Mouse (Mus musculus) colon, adult 2 months (tissue): ENCODE data around the gene Eln. TPM values are rescaled to one million over a fixed set of nuclear protein-coding genes. Genes with fewer than 3 reads are reported as not detected.

Experiments used
- polyA plus RNA-seq: library from polyadenylated mRNA; depleted of rRNA; stranded (reverse); fragments of >200 nt; gene quantifications from 2 replicates; pipeline ENCODE4 v1.2.3, GENCODE M21; 2012; rRNA removed

Gene Eln
- 71.0 and 93.8 TPM in 2 replicates for polyA plus RNA-seq

DNA sequence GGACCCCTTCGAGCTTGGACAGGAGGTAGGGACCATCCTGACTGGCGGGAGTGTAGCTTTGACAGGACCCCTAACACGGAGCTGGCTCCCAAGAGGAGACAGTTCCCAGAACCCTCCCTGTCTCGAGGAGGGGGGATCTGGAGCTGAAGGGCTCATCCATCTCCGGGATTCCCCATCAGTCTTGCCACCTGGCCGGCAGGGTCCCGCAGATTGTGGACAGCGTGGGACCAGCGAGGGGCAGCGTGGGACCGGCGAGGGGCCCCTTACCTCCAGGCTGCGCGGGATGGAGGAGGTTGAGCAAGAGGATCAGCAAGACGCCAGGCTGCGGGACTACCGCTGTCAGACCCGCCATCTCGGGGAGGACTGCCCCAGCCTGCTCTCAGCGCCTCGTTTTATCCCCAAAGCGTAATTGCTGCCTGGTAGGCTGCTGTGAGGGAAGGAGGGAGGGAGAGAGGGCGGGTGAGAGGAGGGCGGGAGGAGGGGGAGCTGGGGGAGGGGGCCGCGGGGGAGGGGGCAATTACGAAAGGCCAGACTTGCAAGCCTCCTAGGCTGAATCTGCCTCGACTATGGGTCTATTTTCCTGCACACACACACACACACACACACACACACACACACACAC lies at the start of gene Eln:
Eln (minus strand) TSS at position 434 of the 622 bp plus-strand sequence.

DNA sequence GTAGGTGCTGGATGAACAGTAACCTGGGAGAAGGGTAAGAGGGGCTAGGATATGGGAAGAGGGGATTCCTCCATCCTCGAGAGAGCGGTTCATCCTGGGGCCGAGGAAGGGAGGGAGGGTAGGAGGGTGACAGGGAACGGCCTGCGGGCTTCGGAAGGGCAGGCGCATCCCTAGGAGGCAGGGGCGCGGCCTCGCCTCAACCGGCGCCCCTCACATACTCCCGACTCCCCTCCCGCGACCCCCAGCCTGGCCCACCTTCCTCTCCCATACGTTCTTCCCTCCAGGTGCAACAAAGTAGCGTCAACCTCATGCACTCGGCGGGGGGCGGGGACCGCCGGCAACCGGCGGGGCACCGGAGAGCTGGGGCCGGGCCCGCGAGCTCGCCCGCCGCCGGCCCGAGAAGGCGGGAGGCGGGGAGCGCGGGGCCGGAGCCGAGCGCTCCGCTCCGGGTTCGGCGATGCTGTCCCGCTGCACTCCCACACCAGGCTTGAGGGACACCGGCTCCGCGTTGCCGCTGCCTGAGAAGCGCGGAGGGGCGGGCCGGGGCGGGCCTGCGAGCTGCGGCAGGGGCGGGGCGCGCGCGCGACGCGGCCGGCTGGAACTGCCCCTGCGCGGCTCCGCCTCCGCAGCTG lies 58.9 kb downstream of the Eln start, which contains the start of gene Limk1:
Limk1 (minus strand) TSS at position 513 of the 632 bp plus-strand sequence.

Other genes with a start within 250 kb of the Eln start
- gene Clip2, start 194.9 kb downstream of the Eln start, polyA plus RNA-seq = 44.3 and 46.8 TPM in 2 replicates
- gene Syna, start 187.2 kb downstream of the Eln start, polyA plus RNA-seq = 0.20 and 0.30 TPM in 2 replicates
- gene Rfc2, start 166.0 kb downstream of the Eln start, polyA plus RNA-seq = 48.8 and 52.3 TPM in 2 replicates
- gene Lat2, start 132.3 kb downstream of the Eln start, polyA plus RNA-seq = 3.9 and 5.4 TPM in 2 replicates
- 185 and 234 TPM in 2 replicates for gene Eif4h, start 107.8 kb downstream of the Eln start, polyA plus RNA-seq
- gene Limk1, start 58.7 kb downstream of the Eln start, polyA plus RNA-seq = 9.9 and 11.1 TPM in 2 replicates
- gene Tmem270, start 159.4 kb upstream of the Eln start, polyA plus RNA-seq = not detected in 2 replicates
- gene Cldn13, start 168.2 kb upstream of the Eln start, polyA plus RNA-seq = 0.17 TPM in 1 of 2 replicates, not detected in the other
- gene Mettl27, start 185.0 kb upstream of the Eln start, polyA plus RNA-seq = 14.2 and 20.2 TPM in 2 replicates
- gene Cldn4, start 199.6 kb upstream of the Eln start, polyA plus RNA-seq = 171 and 209 TPM in 2 replicates
- 2,205 and 2,501 TPM in 2 replicates for gene Cldn3, start 238.9 kb upstream of the Eln start, polyA plus RNA-seq